Mouse (Mus musculus) ZHBTc4 (cell line): Measurements from ENCODE around the gene Eef1a2.
A peak's percentile ranks its signal among the peaks of the same experiment; 100 is the strongest.

Source experiments
- DNase-seq: peaks from one replicate; pipeline ENCODE4 v3.0.0-alpha.2; 2011; ENCODE audit warnings: low read depth, low spot score

The Eef1a2 gene

DNA sequence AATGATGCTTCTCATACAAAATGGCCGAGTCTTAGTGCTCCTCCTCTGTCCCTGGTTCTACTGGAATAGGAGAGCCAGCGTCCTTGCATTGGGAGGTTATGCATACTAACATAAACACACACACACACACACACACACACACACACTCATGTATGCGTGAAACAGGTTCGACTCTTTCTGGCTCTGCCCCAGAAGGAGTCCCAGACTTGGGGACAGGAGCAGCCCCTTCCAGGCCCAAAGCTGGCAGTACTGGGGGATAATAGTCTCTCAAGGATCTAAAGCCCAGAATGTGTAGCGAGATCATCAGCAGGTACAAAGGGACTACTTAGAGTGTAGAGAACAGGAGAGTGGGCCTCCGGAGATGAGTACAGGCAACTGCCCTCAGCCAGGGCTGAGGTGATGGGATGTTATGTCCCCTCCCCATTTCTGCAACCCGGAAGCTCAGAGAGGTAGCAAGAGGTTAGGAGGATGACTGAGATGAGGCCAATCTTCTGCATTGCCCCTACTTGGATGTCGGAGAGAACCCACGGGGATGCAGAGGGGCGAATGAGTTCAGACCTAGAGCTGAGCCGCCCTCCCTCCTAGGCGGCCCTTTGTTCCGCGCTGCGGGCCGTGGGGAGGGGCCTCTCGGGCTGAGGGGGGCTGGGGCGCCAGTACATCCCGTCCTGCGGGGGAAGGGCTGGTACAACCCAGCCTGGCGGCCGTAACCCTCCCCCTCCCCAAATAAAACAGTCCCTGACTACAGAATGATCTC, 22.8 kb downstream of the Eef1a2 start:
- peak; percentile 19 for DNase-seq

DNA sequence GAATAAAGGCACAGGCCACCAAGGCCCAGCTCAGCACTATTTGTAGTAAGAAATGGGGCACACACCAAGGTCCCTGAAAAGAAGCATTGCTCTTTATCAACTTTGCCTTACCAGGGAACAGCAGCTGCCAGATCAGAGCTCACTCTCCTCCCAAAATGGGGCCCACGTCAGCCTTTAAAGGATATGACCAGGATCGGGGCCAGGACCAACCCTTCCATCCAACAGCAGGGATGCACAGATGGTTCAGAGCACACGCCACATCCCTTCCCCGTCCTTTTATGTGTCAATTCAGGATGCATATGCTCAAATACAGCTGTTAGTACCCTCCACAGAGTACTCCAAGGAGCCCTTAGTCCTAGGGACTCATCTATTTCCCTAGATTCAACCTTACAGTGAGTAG, 26.6 kb downstream of the Eef1a2 start:
- no peak for DNase-seq

DNA sequence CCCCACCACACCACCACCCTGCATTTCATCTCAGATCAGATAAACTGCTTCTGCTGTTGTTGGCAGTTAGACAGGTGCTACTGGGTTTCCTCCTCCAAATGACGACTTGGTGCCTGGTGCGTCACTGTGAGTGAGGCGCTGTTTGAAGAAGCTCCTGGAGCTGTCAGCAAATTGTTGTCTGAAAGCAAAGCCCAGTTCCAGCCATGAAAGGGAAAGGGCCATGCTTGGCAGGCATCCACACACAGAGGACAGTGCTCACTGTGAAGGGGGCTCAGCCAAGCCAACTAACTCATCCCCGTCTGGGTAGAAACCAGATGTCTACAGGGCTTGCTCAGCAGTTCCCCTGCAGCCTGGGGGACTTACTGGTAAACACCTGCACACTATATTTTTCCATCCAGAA, 27.9 kb downstream of the Eef1a2 start:
- no peak for DNase-seq

DNA sequence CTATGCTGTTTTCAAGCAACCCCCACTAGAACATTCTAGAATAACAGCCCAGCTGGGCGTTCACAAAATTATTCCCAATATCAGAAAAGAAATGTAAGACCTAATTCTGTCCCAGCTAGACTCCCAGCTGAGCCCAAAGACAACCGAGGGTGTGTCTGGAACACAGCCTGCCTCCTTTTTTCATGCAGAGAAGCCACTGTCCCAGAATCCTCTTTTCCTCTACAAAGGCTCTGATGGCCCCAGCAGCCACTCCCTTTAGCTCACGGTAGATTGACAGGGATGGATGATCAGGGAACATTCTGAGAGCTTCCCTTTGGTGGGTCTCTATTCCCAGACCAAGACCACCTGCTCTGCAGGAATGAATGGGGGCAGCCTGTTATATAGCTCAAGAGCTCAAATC, 29.0 kb downstream of the Eef1a2 start:
- peak; percentile 79 for DNase-seq

DNA sequence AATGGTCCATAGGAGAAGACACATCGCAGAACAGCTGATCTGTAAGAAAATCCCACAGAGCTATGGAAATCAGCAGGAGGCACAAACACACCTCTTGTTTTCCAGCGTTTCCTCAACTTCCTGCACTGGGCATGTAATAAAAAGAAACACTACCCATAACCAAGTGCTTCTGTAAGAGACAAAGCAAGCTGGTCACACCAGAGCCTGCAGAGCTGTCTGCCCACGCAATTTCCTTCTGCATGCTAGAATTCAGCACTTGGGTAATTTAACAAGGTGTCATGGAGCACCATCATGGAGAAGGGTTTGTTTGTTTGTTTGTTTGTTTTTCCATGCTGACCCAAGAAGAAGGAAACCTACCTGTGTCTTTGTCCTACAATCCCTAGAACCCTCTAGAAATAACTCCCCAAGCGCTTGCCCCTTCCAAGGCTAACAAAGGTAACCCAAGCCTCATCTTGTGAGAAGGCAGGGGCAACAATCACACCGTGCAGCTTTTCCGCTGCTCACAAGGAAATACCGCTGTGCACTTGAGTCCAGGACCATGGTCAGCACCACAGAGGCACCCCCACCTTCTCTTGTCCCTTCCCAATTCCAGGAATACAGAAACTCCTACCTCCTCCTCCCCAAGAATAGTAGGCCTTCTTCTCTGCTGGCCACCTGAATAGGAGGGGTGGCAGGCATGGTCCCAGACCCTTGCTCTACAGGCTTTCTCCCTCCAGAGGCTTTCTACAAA, 30.9 kb downstream of the Eef1a2 start:
- peak; percentile 58 for DNase-seq

DNA sequence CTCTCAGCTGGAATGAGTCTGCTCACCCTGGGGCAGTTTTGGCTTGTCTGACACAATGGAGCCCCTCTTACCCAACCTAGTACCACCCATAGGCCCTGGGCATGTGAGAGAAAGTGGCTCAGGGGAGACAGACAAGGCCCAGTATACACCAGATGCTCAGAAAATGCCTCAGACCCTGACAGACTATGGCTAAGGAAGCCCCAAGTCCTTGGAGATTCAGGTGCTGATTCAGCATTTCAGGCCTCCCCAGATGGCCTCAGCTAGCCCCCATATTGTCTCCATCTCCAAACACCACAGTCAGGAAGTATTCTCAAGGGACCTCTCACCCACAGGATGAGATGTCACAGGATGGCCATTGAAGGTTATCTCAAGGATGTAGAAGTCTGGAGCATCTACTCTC, 34.2 kb downstream of the Eef1a2 start:
- no peak for DNase-seq

DNA sequence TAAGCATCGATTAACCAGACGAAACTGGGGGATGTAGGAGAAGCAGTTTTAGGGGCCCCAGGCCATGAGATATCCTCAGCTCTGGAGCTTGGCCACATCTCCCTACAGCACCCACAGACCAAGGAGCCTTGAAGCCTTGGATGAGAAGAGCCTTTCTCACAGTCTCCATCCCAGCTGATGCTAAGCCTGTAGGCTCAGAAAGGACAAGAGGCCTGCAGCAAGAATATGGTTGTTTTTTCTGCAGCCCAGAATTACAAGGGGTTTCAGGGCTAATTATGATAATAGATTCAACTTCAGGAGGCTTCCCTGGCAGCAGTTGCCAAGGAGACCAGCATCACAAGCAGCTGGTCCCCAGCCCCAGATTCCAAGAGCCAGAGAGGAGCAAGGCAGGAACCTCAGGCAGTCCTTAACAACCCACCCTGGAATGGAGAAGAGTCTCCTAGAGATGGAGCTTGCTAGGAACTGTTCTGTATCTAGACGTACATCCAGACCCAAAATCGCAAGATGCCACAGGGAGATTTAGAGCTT, 35.8 kb downstream of the Eef1a2 start:
- DNase-seq = no peak

DNA sequence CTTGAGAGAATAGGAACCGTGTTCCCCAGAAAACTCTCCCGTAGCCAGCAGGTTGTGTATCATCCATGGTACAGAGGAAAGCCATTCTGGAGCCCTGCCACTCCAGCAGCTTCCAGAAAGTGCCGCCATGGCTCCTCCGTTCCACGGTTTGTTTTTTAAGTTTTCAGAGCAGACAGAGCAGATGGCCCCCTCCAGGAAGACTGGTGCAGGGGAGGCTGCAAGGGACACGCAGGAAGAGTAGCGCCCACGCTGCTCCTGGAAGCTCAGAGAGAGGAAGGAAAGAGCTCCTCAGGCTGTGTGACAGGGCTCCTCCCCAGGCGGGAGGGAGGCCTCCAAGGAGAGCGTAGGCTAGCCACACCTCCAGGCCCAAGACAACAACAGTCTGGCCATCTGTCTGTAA, 36.9 kb downstream of the Eef1a2 start:
- no peak for DNase-seq

DNA sequence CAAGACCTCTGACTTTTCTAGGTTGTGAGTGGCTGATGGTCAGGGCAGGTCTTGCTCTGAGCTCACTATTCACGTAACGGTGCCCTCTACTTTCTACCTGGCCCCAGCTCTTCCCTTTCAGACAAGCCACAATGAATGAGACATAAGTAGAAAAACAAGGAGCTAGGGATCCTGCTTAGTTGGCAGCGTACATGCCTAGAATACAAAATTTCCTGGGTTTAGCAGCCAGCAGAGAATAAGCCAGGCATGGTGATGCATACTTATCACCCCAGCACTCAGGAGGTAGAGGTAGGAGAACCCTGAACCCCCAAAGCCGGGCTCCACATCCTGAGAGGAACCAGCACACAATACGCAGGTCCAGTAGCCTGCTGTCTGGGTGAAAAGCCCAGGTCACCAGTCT, 40.4 kb downstream of the Eef1a2 start:
- DNase-seq = no peak

DNA sequence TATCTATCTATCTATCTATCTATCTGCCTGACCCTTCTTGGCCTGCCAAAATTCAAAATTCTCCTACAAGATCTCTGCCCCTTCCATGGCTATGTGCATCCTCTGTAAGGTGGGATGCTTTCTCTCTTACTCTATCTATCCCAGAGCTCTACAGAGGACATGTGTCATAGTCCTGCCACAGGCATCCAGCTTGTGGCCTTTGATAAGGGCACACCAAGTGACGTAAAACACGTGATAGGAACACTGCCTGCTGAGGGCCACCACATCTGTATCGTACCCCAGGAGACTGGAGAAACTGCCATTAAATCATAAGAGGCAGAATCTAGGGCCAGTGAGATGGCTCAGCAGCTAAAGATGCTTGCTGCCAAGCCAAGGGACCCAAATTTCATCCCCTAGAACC, 41.4 kb downstream of the Eef1a2 start:
- DNase-seq = no peak

DNA sequence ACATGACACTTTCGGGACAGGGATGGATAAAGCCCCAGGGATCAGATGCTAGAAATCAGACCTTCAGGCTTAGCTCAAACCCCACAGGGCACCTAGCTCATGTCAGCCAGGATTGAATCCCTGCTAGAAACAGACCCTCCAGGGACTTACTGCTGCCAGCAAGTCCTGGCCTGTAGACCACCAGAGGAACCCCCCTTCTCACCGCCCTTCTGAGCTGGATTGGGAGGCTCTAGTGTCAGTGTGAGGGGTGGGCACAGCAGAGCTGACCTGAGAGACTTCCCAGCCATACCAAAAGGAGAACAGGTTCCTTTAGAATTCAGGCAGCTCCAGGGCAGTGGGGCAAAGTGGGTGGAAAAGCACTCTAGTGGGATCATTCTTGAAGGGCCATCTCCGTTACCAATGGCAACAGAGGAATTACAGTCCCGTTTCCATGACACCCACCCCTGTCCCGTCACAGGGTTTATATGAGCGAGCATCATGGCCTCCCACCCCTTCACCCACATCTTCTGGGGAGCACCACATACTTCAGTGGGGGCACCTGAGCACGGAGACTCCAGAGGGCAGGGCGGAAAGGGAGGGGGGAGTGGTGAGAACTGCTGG, 43.0 kb downstream of the Eef1a2 start:
- DNase-seq = no peak

DNA sequence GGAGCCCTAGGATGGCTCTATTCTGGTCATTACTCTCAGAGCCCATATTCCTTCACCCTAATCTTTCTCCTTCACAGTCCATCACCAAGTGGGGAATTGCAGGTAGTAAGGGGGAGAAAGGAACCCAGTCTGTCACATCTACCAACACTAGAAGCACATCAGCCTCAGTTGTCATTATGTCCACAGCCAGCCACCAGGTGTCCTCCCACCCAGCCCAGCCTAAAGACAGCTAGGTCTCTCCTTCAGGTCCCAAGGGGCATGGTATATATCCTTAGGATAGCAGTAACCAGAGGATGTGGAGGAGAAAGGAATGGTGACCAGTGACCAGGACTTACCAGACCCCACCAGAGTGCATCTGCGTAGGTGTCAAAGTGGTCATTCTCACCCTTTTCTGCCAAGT, 45.1 kb downstream of the Eef1a2 start:
- DNase-seq = no peak

DNA sequence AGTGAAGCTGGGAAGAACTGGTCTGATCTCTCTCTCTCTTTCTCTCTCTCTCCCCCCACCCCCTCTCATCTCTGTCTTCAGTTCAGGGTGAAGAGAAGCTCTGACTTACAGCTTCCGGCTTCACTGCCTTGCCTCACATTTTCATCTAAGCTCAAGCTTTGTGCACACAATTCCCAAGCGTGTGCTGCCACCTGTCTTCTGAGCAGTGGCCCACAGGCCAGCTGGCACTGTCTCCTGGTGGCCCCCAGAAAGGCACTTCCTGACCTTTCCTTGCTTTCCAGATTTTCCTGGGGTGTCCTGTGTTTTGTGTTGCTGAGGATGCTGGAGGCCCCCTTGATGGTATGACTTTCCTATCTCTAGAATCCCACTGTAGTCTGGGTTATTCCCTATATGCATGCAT, 52.7 kb downstream of the Eef1a2 start:
- DNase-seq = no peak

DNA sequence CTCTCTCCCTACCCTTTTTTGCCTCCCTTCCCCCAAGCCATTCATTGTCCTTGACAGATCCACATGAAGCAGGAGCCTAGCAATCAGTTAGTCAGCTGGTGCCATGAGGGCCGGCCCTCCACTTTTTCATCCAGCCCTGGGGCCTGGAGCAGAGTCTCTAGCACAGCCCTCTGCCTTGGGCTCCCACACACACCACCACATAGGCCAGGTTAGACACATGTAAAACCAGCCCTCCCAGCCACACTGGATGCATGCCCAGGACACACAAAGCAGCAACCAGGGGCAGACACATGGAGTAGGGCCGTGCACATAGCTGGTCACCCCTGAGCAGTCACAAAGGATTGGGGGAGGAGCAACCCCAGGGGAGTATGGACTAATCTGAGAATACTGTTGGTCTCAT, 54.7 kb downstream of the Eef1a2 start:
- DNase-seq = peak; percentile 29

DNA sequence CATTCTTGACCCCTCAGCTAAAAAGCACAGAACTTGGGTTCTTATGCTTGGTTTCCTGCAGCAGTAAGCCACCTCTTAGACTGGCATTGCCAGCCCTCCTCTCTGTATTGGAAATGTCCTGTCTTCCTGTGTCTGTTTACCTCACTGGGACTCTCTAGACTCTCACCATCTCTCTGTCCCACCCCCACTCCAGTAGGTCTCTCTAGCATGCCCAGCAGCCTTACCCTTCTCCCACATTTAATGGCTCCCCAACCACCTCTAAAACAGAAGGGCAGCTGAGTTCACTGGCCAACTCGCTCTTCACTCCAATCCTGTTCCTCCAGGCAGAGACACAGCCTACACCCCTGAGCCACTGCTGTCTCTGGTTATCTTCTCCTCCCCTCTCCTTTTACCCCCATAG, 55.2 kb downstream of the Eef1a2 start:
- no peak for DNase-seq

DNA sequence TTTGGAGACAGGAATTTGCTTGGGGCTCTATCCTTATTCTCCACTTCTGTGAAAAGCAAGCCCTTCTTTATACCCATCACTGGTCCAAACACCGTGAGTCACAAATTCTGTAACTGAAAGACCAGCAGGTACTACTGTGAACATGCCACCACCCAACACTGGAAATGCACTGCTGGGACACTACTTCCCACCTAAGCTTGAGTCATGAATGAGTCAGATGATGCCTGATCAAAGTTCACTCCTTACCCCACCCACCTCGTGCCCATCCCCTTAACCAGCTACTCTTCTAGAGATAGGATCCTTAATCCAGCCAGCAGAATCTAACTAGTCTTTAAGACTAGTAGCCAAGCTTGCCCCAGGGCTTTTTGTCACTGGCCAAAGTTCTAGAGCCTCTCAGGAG, 56.7 kb downstream of the Eef1a2 start:
- no peak for DNase-seq
